Mouse (Mus musculus): Measurements from ENCODE around the gene Osbpl3. TPM values are rescaled to one million over a fixed set of nuclear protein-coding genes. Genes with fewer than 3 reads are reported as not detected.

Osbpl3 gene
- total and polyA plus RNA-seq, 2 experiments: 0.15 to 0.83 TPM

DNA sequence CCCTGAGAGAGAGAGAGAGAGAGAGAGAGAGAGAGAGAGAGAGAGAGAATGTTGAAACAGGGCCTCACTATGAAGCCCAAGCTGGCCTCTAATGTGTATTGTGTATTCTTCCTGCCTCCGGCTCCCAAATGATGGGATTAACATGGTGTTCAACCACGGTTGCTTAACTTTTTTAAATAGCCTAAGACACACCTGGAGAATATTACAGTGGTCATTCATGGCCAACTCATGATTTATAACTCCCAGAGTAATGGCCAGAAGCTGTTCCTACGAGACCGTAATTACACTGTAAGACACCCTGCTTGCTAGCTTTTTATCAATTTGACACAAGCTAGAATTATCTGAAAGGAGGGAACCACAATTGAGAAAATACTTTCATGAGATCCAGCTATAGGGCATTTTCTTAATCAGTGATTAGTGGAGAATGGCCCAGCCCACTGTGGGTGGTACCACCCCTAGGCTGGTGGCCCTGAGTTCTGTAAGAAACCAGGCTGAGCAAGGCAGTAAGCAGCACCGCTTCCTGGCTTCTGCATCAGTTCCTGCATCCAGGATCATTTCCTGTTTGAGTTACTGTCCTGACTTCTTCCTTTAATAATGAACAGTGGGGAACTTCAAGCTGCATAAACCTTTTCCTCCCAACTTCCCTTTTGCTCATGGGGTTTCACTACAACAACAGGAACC lies 115.6 kb downstream of the Osbpl3 start:
- WGBS: 93% methylated on average over 5 of the region's 5 CpGs

DNA sequence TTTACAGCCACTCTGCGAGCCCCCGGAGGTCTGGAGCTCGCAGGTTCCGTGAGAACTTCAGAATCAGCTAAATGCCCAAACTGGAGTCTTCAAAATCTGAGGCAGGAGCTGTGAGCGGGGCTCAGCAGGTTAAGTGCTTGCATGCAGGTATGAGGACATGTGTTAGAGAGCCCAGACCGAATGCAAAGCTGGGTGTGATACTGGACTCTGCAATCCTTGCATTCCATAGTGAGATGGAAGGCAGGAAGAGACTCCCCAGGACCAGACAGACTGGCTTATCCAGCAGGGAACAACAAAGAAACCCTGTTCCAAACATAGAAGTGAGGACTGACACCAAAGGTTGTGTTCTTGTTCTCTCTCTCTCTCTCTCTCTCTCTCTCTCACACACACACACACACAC lies 118.6 kb downstream of the Osbpl3 start:
- Histone ChIP-seq H3K36me3 (ENCODE audit: control insufficient read depth, insufficient read depth, low read length) (no peaks in the 10 kb centered on the region), H3K27ac (replicated peaks; ENCODE audit: insufficient read depth, low read depth, low read length) (no peak overlapping the region), H3K9ac (ENCODE audit: low read depth, low read length) (no peak overlapping the region), H3K27me3 (ENCODE audit: control insufficient read depth, insufficient read depth, low read length) (no peaks in the 10 kb centered on the region), H3K79me2 (ENCODE audit: control insufficient read depth, insufficient read depth, low read length) (no peaks in the 10 kb centered on the region), H3K4me3 (ENCODE audit: insufficient read depth, low read depth, low read length) (no peak overlapping the region), H3K4me1 (ENCODE audit: control insufficient read depth, insufficient read depth, low read length) (no peaks in the 10 kb centered on the region)
- no peak for DNase-seq (ENCODE audit: extremely low read depth, low read depth, low spot score)
- no peak for TF ChIP-seq CTCF (IDR thresholded peaks at IDR 0.05; ENCODE audit: low read depth, low read length)
- TF ChIP-seq POLR2A (IDR thresholded peaks at IDR 0.05; ENCODE audit: extremely low read depth, insufficient read depth, low read length): no peak
- WGBS: 85% methylated on average over 6 of the region's 6 CpGs

More for the DNA sequence above, 115.6 kb downstream of the Osbpl3 start:
- H3K79me2 ChIP-seq (ENCODE audit: control insufficient read depth, insufficient read depth, low read length): no peaks in the 10 kb centered on the region
- H3K4me3 ChIP-seq (ENCODE audit: insufficient read depth, low read depth, low read length): no peak overlapping the region
- H3K36me3 ChIP-seq (ENCODE audit: control insufficient read depth, insufficient read depth, low read length): no peaks in the 10 kb centered on the region
- no peaks in the 10 kb centered on the region for H3K27me3 ChIP-seq (ENCODE audit: control insufficient read depth, insufficient read depth, low read length)
- H3K4me1 ChIP-seq (ENCODE audit: control insufficient read depth, insufficient read depth, low read length): no peaks in the 10 kb centered on the region
- H3K9ac ChIP-seq (ENCODE audit: low read depth, low read length): no peak overlapping the region
- no peak for TF ChIP-seq CTCF (IDR thresholded peaks at IDR 0.05; ENCODE audit: low read depth, low read length)
- no peak for TF ChIP-seq POLR2A (IDR thresholded peaks at IDR 0.05; ENCODE audit: extremely low read depth, insufficient read depth, low read length)
- H3K27ac ChIP-seq (replicated peaks; ENCODE audit: insufficient read depth, low read depth, low read length): no peak overlapping the region
- DNase-seq (ENCODE audit: extremely low read depth, low read depth, low spot score): no peak

DNA sequence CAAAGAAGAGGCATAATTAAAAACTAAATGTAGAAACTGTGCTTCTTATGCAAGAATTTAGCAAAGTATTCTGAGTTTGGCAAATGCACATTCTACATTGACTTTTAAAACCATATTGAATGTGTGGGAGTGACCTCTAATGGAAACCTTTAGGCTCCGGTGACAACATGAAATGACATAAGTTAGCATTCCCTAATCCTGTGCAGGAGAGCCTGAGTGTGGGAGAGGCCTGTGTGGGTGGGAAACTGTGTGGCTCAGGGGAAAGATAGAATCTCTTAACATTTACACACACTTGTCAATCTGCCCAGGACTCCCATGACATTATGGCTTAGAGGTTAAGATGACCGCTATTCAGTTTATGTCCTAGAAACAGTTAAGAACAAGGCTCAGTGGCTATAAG lies 119.6 kb downstream of the Osbpl3 start:
- Histone ChIP-seq H3K4me3 (ENCODE audit: insufficient read depth, low read depth, low read length) (no peak overlapping the region), H3K79me2 (ENCODE audit: control insufficient read depth, insufficient read depth, low read length) (no peaks in the 10 kb centered on the region), H3K27me3 (ENCODE audit: control insufficient read depth, insufficient read depth, low read length) (no peaks in the 10 kb centered on the region), H3K27ac (replicated peaks; ENCODE audit: insufficient read depth, low read depth, low read length) (no peak overlapping the region), H3K4me1 (ENCODE audit: control insufficient read depth, insufficient read depth, low read length) (no peaks in the 10 kb centered on the region), H3K36me3 (ENCODE audit: control insufficient read depth, insufficient read depth, low read length) (no peaks in the 10 kb centered on the region), H3K9ac (ENCODE audit: low read depth, low read length) (no peak overlapping the region)
- TF ChIP-seq CTCF (IDR thresholded peaks at IDR 0.05; ENCODE audit: low read depth, low read length) (no peak), POLR2A (IDR thresholded peaks at IDR 0.05; ENCODE audit: extremely low read depth, insufficient read depth, low read length) (no peak)
- no peak for DNase-seq (ENCODE audit: extremely low read depth, low read depth, low spot score)
- 91% methylated on average over 2 of the region's 2 CpGs for WGBS

DNA sequence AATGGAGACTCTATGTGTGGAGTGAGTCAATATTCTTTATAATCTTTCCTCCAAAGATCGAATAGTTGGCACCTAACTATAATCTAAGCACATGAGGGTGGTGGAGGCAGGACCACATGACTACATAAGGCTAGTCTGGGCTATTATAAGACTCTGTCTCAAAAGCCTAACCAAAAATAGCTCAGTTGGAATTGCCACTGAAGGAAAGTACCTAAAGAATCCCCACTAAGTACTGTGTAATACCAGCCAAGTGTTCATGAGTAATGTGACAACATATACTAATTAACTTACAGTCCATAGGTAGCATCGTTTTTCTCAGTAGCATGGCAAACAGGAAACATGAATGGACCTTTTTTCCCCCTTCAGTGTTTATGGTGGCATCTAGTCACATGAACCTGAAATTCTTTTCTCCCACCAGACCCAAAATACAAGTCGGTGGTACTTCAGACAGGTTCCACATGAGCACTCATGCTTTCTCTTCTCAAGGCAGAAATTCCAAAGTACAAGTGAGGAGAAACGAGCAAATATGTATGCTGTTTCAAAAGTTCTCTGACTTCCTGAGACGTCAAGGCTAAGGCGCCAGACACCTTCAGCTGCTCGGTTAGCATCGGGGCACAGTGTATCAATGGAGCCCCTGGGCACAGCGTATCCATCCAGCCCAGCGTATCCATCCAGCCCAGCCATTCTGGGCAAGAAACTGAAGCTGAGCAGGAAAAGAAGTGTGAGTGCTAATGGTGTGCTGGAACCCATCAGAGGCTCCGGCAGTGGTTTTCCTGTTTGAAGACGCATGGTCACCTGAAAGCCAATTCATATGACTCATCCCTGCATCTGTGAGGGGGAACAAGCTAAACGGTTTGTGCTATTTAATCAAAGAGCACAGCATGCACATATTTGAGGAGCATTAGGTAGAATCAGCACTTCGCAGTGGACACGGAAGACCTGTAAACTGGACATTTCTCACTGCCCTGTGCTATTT lies 120.9 kb downstream of the Osbpl3 start:
- no peaks in the 10 kb centered on the region for H3K79me2 ChIP-seq (ENCODE audit: control insufficient read depth, insufficient read depth, low read length)
- H3K27me3 ChIP-seq (ENCODE audit: control insufficient read depth, insufficient read depth, low read length): no peaks in the 10 kb centered on the region
- 93% methylated on average over 15 of the region's 15 CpGs for WGBS
- no peak overlapping the region for H3K4me3 ChIP-seq (ENCODE audit: insufficient read depth, low read depth, low read length)
- no peak overlapping the region for H3K9ac ChIP-seq (ENCODE audit: low read depth, low read length)
- H3K4me1 ChIP-seq (ENCODE audit: control insufficient read depth, insufficient read depth, low read length): no peaks in the 10 kb centered on the region
- no peak for TF ChIP-seq POLR2A (IDR thresholded peaks at IDR 0.05; ENCODE audit: extremely low read depth, insufficient read depth, low read length)
- TF ChIP-seq CTCF (IDR thresholded peaks at IDR 0.05; ENCODE audit: low read depth, low read length): no peak
- DNase-seq (ENCODE audit: extremely low read depth, low read depth, low spot score): no peak
- H3K36me3 ChIP-seq (ENCODE audit: control insufficient read depth, insufficient read depth, low read length): no peaks in the 10 kb centered on the region
- H3K27ac ChIP-seq (replicated peaks; ENCODE audit: insufficient read depth, low read depth, low read length): no peak overlapping the region

DNA sequence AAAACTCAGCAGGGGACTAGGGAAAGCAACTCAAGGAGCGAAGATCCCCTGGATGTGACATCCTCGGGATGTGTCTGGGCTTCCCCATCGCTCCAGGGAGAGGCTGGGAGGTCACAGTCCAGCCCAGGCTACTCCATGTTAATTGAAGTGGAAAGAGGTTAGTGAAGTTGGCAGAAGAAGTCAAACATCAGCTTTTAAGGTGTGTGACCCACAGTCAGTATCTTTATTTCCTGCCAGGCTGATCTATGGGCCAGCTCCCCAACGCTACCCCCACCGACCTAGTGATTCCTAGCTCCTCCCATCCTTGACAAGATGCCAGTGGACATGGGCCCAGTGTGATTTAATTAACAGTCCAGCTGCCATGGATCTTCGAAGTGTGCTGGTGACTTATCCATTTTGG lies 122.7 kb downstream of the Osbpl3 start:
- WGBS: 78% methylated on average over 6 of the region's 6 CpGs
- Histone ChIP-seq H3K36me3 (ENCODE audit: control insufficient read depth, insufficient read depth, low read length) (no peaks in the 10 kb centered on the region), H3K4me1 (ENCODE audit: control insufficient read depth, insufficient read depth, low read length) (no peaks in the 10 kb centered on the region), H3K27me3 (ENCODE audit: control insufficient read depth, insufficient read depth, low read length) (no peaks in the 10 kb centered on the region), H3K27ac (replicated peaks; ENCODE audit: insufficient read depth, low read depth, low read length) (no peak overlapping the region), H3K9ac (ENCODE audit: low read depth, low read length) (no peak overlapping the region), H3K79me2 (ENCODE audit: control insufficient read depth, insufficient read depth, low read length) (no peaks in the 10 kb centered on the region), H3K4me3 (ENCODE audit: insufficient read depth, low read depth, low read length) (no peak overlapping the region)
- no peak for DNase-seq (ENCODE audit: extremely low read depth, low read depth, low spot score)
- TF ChIP-seq CTCF (IDR thresholded peaks at IDR 0.05; ENCODE audit: low read depth, low read length) (no peak), POLR2A (IDR thresholded peaks at IDR 0.05; ENCODE audit: extremely low read depth, insufficient read depth, low read length) (no peak)
